Mouse (Mus musculus) neural tube, embryonic 14.5 days (tissue): ENCODE measurements at regions not wholly inside any gene's neighbourhood (a gene's known extent, or its start where the extent isn't known, plus 50 kb on each side); places are given as distances from the start of the nearest gene placed in this dataset.

Experiments used
- ATAC-seq: fragments of 200-750 bp; cut with Nextera tagmentation; 2 replicates; pipeline ENCODE4 v1.8.0; 2017; ENCODE audit warnings: low read depth, mild to moderate bottlenecking, moderate TSS enrichment, moderate library complexity
- H3K27ac ChIP-seq: fragments of 300-500 bp; sonication (generic); 2 replicates; pipeline ENCODE4 v1.5.1; 2014; ENCODE audit warnings: low read depth, mild to moderate bottlenecking, control low read depth, low read length, moderate library complexity, mixed read lengths
- H3K27me3 ChIP-seq: fragments of 300-500 bp; sonication (generic); 2 replicates; pipeline ENCODE4 v1.6.1; 2014; ENCODE audit warnings: low read length; ENCODE audit not compliant: control insufficient read depth, insufficient read depth
- H3K36me3 ChIP-seq: fragments of 300-500 bp; sonication (generic); 2 replicates; pipeline ENCODE4 v1.6.1; 2014; ENCODE audit warnings: low read length, mixed read lengths; ENCODE audit not compliant: control insufficient read depth, insufficient read depth
- H3K4me1 ChIP-seq: fragments of 300-500 bp; sonication (generic); 2 replicates; pipeline ENCODE4 v1.6.1; 2014; ENCODE audit warnings: low read length; ENCODE audit not compliant: control insufficient read depth, insufficient read depth
- H3K4me2 ChIP-seq: fragments of 300-500 bp; sonication (generic); 2 replicates; pipeline ENCODE4 v1.6.1; 2014; ENCODE audit warnings: mild to moderate bottlenecking, low read depth, low read length, control low read depth
- H3K4me3 ChIP-seq: fragments of 300-500 bp; sonication (generic); 2 replicates; pipeline ENCODE4 v1.5.1; 2014; ENCODE audit warnings: low read depth, low read length, control low read depth, mixed read lengths
- H3K9ac ChIP-seq: fragments of 300-500 bp; sonication (generic); replicated peaks from 2 replicates; pipeline ENCODE4 v1.6.1; 2014; ENCODE audit warnings: low read depth, mild to moderate bottlenecking, control low read depth, low read length, mixed read lengths
- H3K9me3 ChIP-seq: fragments of 300-500 bp; sonication (generic); 2 replicates; pipeline ENCODE4 v1.6.1; 2016; ENCODE audit warnings: low read length; ENCODE audit not compliant: control insufficient read depth
- WGBS: fragments of 180-500 bp; shearing (Covaris S2); extraction: QIAGEN DNeasy Blood & Tissue Kit; methylation state at CpG from one replicate; pipeline ENCODE4 v1.1.7; 2014; 5-methylcytosine and 5-hydroxymethylcytosine counted together

- no peak for ATAC-seq
- no peak overlapping the region for H3K27ac ChIP-seq
- no peak overlapping the region for H3K4me3 ChIP-seq
- 87% methylated on average over 2 of the region's 2 CpGs for WGBS
- H3K27me3 ChIP-seq = no peaks in the 10 kb centered on the region
- no peaks in the 10 kb centered on the region for H3K36me3 ChIP-seq
- H3K4me1 ChIP-seq = no peaks in the 10 kb centered on the region
- H3K9me3 ChIP-seq = no peaks in the 10 kb centered on the region
- H3K9ac ChIP-seq = no peak overlapping the region
- no peak overlapping the region for H3K4me2 ChIP-seq
These were observed 100.3 kb upstream of the 4933402D24Rik start for GRCm38 (mm10) chr1:63869342-63869741.

GRCm38 (mm10) chr1:63857933-63858649, 89.0 kb upstream of the 4933402D24Rik start:
- H3K4me3 ChIP-seq = no peak overlapping the region
- H3K27ac ChIP-seq = peak overlapping the region; percentile 68
- H3K4me2 ChIP-seq = no peak overlapping the region
- peak; percentile 54 for ATAC-seq
- WGBS = 32% methylated on average over 6 of the region's 6 CpGs
- H3K4me1 ChIP-seq = peaks cover 10% of the 10 kb centered on the region; the same call in 1 of the 2 replicates
- H3K27me3 ChIP-seq = no peaks in the 10 kb centered on the region
- no peak overlapping the region for H3K9ac ChIP-seq
- no peaks in the 10 kb centered on the region for H3K36me3 ChIP-seq
- H3K9me3 ChIP-seq = no peaks in the 10 kb centered on the region

GRCm38 (mm10) chr1:63857468-63857867, 88.4 kb upstream of the 4933402D24Rik start:
- H3K27me3 ChIP-seq = no peaks in the 10 kb centered on the region
- no peak for ATAC-seq
- peak overlapping the region; percentile 68 for H3K27ac ChIP-seq
- no peak overlapping the region for H3K4me3 ChIP-seq
- H3K9ac ChIP-seq = no peak overlapping the region
- no peaks in the 10 kb centered on the region for H3K9me3 ChIP-seq
- 36% methylated on average over 5 of the region's 5 CpGs for WGBS
- H3K4me2 ChIP-seq = no peak overlapping the region
- H3K36me3 ChIP-seq = no peaks in the 10 kb centered on the region
- peaks cover 10% of the 10 kb centered on the region; the same call in 1 of the 2 replicates for H3K4me1 ChIP-seq

- no peaks in the 10 kb centered on the region for H3K27me3 ChIP-seq
- no peak overlapping the region for H3K27ac ChIP-seq
These were observed 87.3 kb upstream of the 4933402D24Rik start for GRCm38 (mm10) chr1:63856366-63856765.

GRCm38 (mm10) chr1:63854794-63855193, 85.7 kb upstream of the 4933402D24Rik start:
- ATAC-seq = no peak
- no peaks in the 10 kb centered on the region for H3K27me3 ChIP-seq
- no peaks in the 10 kb centered on the region for H3K36me3 ChIP-seq
- no peak overlapping the region for H3K27ac ChIP-seq
- no peaks in the 10 kb centered on the region for H3K9me3 ChIP-seq
- H3K4me2 ChIP-seq = no peak overlapping the region
- 67% methylated on average over 3 of the region's 3 CpGs for WGBS
- peaks cover 10% of the 10 kb centered on the region; the same call in 1 of the 2 replicates for H3K4me1 ChIP-seq
- H3K9ac ChIP-seq = no peak overlapping the region
- H3K4me3 ChIP-seq = no peak overlapping the region

More at GRCm38 (mm10) chr1:63856366-63856765, 87.3 kb upstream of the 4933402D24Rik start:
- peaks cover 10% of the 10 kb centered on the region; the same call in 1 of the 2 replicates for H3K4me1 ChIP-seq
- no peak overlapping the region for H3K4me3 ChIP-seq
- ATAC-seq = no peak
- H3K36me3 ChIP-seq = no peaks in the 10 kb centered on the region
- no peak overlapping the region for H3K9ac ChIP-seq
- no peaks in the 10 kb centered on the region for H3K9me3 ChIP-seq
- WGBS = 76% methylated on average over 2 of the region's 2 CpGs
- no peak overlapping the region for H3K4me2 ChIP-seq

- ATAC-seq = no peak
- Histone ChIP-seq H3K4me2 (no peak overlapping the region), H3K9me3 (no peaks in the 10 kb centered on the region), H3K4me1 (no peaks in the 10 kb centered on the region), H3K36me3 (no peaks in the 10 kb centered on the region), H3K27me3 (no peaks in the 10 kb centered on the region), H3K9ac (no peak overlapping the region), H3K4me3 (no peak overlapping the region), H3K27ac (no peak overlapping the region)
- WGBS = 58% methylated on average over 4 of the region's 4 CpGs
These were observed 82.5 kb upstream of the 4933402D24Rik start for GRCm38 (mm10) chr1:63851476-63852094.

- Histone ChIP-seq H3K9ac (no peak overlapping the region), H3K4me1 (no peaks in the 10 kb centered on the region), H3K27me3 (no peaks in the 10 kb centered on the region), H3K36me3 (no peaks in the 10 kb centered on the region), H3K27ac (no peak overlapping the region), H3K4me3 (no peak overlapping the region), H3K4me2 (no peak overlapping the region), H3K9me3 (no peaks in the 10 kb centered on the region)
- 91% methylated on average over 3 of the region's 3 CpGs for WGBS
- ATAC-seq = no peak
These were observed 81.2 kb upstream of the 4933402D24Rik start for GRCm38 (mm10) chr1:63850262-63850661.

GRCm38 (mm10) chr1:63828174-63828844, 59.2 kb upstream of the 4933402D24Rik start:
- no peak overlapping the region for H3K4me3 ChIP-seq
- ATAC-seq = no peak
- H3K36me3 ChIP-seq = no peaks in the 10 kb centered on the region
- H3K9ac ChIP-seq = no peak overlapping the region
- no peaks in the 10 kb centered on the region for H3K27me3 ChIP-seq
- H3K4me2 ChIP-seq = no peak overlapping the region
- WGBS = 20% methylated on average over 5 of the region's 5 CpGs
- H3K27ac ChIP-seq = no peak overlapping the region
- H3K9me3 ChIP-seq = no peaks in the 10 kb centered on the region
- H3K4me1 ChIP-seq = no peaks in the 10 kb centered on the region
